Mouse (Mus musculus): ENCODE measurements around the gene Nbl1.

DNA sequence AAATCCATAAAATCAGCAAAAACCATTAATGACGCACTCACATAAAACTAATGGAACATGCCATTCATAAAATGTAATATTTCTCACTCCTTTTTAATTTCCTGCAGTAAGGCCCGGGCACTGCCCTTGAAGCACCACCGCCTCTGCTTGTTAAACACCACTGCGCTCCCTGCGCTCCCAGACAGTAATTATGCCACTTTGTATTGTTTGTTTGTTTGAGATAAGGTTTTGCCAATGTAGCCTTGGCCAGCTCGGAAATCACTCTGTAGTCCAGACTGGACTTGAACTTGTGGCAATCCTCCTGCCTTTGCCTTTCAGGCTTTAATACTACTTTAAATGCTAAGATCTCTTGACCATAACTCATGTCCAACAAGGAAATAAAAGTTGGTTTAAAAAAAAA lies 32.1 kb upstream of the Nbl1 start:
- TF ChIP-seq GATA1 (IDR thresholded peaks at IDR 0.05; ENCODE audit: borderline replicate concordance, low read length) (no peak), FLI1 (IDR thresholded peaks at IDR 0.05; ENCODE audit: low read length) (no peak)

Measured in megakaryocyte, embryonic 14.5 days (primary cell).